Mouse (Mus musculus) hindbrain, embryonic 10.5 days (tissue): ENCODE measurements at regions not wholly inside any gene's neighbourhood (a gene's known extent, or its start where the extent isn't known, plus 50 kb on each side); places are given as distances from the start of the nearest gene placed in this dataset.
A peak's percentile ranks its signal among the peaks of the same experiment; 100 is the strongest.

ENCODE experiments used
- DNase-seq: peaks from one replicate; pipeline ENCODE4 v3.0.0-alpha.2; 2017; ENCODE audit warnings: low spot score
- H3K27ac ChIP-seq: fragments of 300-500 bp; sonication (generic); 2 replicates; pipeline ENCODE4 v1.5.1; 2016; ENCODE audit warnings: mild to moderate bottlenecking, moderate library complexity
- H3K27me3 ChIP-seq: fragments of 300-500 bp; sonication (generic); 2 replicates; pipeline ENCODE4 v1.6.1; 2016; ENCODE audit warnings: mild to moderate bottlenecking; ENCODE audit not compliant: poor library complexity, insufficient read depth, severe bottlenecking
- H3K36me3 ChIP-seq: fragments of 300-500 bp; sonication (generic); 2 replicates; pipeline ENCODE4 v1.6.1; 2016; ENCODE audit warnings: mild to moderate bottlenecking, moderate library complexity
- H3K4me1 ChIP-seq: fragments of 300-500 bp; sonication (generic); replicated peaks from 2 replicates; pipeline ENCODE4 v1.6.1; 2016; ENCODE audit warnings: mild to moderate bottlenecking
- H3K4me3 ChIP-seq: fragments of 300-500 bp; sonication (generic); 2 replicates; pipeline ENCODE4 v1.5.1; 2016; ENCODE audit warnings: mild to moderate bottlenecking, moderate library complexity
- H3K9me3 ChIP-seq: fragments of 300-500 bp; sonication (generic); 2 replicates; pipeline ENCODE4 v1.6.1; 2016; ENCODE audit warnings: mild to moderate bottlenecking, moderate library complexity
- WGBS: fragments of 180-500 bp; shearing (Covaris S2); methylation state at CpG from one replicate; pipeline ENCODE4 v1.1.7; 2016; 5-methylcytosine and 5-hydroxymethylcytosine counted together

DNA sequence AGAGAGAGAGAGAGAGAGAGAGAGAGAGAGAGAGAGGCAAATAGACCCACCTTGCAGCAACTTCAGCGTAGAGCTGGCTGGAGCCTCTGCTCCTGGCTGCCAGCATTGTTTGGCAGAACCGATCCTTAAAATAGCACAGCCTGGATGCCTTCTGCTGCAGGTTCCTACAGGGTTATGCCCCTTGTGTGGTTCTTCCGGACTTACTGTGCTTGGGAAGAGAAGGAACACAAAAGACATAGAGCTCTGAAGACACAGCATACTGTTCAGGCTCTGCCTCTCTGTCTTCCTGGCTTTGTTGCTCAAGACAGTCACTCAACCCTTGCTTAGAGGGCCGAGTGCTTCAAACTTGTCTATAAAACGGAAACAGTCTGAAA, 86.2 kb upstream of the Slc25a26 start:
- Histone ChIP-seq H3K27ac (no peak overlapping the region; the same call in 1 of the 2 replicates), H3K27me3 (no peaks in the 10 kb centered on the region), H3K36me3 (no peaks in the 10 kb centered on the region), H3K4me3 (no peak overlapping the region), H3K9me3 (no peaks in the 10 kb centered on the region), H3K4me1 (no peaks in the 10 kb centered on the region)
- WGBS: 71% methylated on average over 5 of the region's 5 CpGs
- DNase-seq: no peak

DNA sequence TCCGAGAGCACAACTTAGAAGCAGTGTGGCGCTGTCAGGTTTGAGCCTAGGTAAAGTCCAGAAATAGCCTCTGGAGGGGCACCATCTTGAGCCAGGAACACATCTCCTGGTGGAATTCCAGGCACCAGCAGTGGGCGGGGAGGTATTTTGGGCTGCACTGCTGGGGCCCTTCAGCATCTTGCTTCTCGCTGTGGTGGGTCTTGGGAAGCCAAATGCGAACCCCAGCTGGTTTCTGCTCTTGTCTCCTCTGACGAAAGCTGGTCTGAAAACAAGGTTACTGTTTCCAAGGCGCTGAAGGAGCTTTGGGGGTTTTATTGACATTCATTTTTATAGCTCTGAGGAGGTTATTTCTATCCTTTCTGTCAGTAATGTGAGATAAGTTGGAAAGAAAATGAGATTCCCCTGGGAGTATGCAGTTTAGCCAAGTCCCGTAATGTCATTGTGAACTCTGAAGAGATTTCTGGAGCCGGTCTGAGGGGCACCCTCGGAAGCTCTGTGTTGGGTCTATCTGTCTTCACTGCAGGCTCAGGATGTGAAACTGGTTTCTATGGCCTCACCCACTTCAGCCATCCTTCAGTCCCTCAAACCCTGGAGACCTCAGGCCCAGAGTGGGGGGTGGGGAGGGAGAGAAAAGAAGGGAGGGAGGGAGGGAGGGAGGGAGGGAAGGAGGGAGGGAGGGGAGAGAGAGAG, 86.7 kb upstream of the Slc25a26 start:
- no peaks in the 10 kb centered on the region for H3K36me3 ChIP-seq
- DNase-seq: no peak
- H3K27ac ChIP-seq: no peak overlapping the region
- H3K4me3 ChIP-seq: no peak overlapping the region
- no peaks in the 10 kb centered on the region for H3K9me3 ChIP-seq
- WGBS: 72% methylated on average over 10 of the region's 10 CpGs
- H3K27me3 ChIP-seq: no peaks in the 10 kb centered on the region
- H3K4me1 ChIP-seq: no peaks in the 10 kb centered on the region

DNA sequence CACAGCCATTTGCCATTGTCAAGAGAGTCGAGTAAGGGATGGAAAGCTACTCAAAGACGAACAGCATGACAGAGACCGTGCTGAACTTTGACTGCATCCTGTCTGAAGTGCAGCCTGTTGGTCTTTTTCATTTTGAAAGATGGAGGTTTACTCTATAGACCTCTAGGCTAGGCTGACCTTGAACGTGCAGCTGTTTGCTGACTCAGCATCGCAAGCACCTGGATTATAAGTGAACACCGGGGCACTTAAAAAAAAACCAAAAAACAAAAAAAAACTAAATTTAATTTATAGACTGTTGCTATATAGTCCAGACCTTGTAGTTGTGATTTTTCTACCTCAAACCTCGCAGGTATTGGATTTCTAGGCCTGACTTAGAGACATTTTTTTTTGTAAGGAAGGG, 87.8 kb upstream of the Slc25a26 start:
- Histone ChIP-seq H3K4me3 (no peak overlapping the region), H3K27me3 (no peaks in the 10 kb centered on the region), H3K9me3 (no peaks in the 10 kb centered on the region), H3K4me1 (peaks cover 8% of the 10 kb centered on the region; the same call in 1 of the 2 replicates), H3K36me3 (no peaks in the 10 kb centered on the region), H3K27ac (no peak overlapping the region)
- 94% methylated on average over 7 of the region's 7 CpGs for WGBS
- DNase-seq: no peak

DNA sequence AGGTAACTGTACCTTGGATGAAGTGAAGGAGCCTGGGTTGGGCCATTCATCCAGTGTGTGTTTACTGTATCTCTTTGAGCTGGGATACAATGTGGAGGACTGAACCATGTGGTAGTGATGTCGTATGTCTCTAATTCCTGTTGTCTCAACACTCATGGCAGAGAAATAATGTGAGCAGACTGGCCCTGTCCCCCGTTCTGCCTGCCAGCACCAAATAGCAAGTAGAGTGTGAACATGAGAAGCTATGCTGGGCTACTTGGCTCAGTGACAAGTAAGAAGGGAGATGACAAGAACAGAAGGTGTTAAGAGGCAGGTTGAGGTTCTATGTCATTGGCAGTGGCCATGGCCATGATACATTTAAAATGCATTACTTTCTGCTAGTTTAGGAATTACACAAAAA, 89.7 kb upstream of the Slc25a26 start:
- peaks cover 8% of the 10 kb centered on the region; the same call in 1 of the 2 replicates for H3K4me1 ChIP-seq
- no peak for DNase-seq
- no peak overlapping the region for H3K4me3 ChIP-seq
- no peaks in the 10 kb centered on the region for H3K36me3 ChIP-seq
- H3K27ac ChIP-seq: no peak overlapping the region
- H3K9me3 ChIP-seq: no peaks in the 10 kb centered on the region
- WGBS: 86% methylated on average over 2 of the region's 2 CpGs
- no peaks in the 10 kb centered on the region for H3K27me3 ChIP-seq

DNA sequence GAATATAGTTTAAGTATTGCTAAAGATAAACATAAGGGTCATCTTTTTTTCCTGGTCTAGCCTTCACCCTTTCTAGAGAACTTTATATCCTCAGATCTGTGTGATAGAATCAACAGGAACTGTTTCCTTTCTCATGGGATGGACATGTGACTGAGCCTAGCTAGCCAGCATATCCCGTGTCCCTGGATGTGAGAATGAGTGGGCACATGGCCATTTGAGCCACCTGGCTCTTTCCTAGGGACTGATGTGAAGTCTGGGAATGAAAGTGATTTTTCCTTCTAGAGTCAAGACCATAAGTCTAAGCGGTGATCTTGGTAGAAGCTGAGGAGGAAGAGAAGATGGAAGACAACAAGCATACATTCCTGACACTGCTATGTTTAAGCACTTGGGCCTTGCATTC, 91.1 kb upstream of the Slc25a26 start:
- no peaks in the 10 kb centered on the region for H3K27me3 ChIP-seq
- H3K36me3 ChIP-seq: no peaks in the 10 kb centered on the region
- no peak for DNase-seq
- 92% methylated on average over 2 of the region's 2 CpGs for WGBS
- no peaks in the 10 kb centered on the region for H3K9me3 ChIP-seq
- peaks cover 8% of the 10 kb centered on the region; the same call in 1 of the 2 replicates for H3K4me1 ChIP-seq
- H3K27ac ChIP-seq: no peak overlapping the region
- H3K4me3 ChIP-seq: no peak overlapping the region

DNA sequence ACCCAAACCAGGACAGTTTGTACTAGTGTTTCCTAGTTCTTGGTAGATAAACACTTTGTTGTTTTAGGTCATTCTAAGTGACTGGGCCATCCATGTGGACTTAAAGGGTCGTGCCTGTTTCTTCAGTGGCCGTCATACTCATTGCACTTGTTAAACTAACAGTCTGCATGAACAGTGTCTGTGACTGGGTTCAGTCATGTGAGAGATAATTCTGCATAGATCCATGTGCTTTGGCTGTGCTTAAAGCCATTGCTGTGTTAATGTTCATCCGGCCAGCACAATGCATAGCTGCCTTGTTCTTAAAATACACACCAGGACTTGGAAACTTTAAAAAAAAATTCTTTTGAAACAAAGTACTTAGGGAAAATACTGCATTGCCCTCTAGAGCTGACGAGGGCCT, 92.4 kb upstream of the Slc25a26 start:
- Histone ChIP-seq H3K27me3 (no peaks in the 10 kb centered on the region), H3K4me1 (peaks cover 8% of the 10 kb centered on the region; the same call in 1 of the 2 replicates), H3K4me3 (no peak overlapping the region), H3K36me3 (no peaks in the 10 kb centered on the region), H3K9me3 (no peaks in the 10 kb centered on the region), H3K27ac (no peak overlapping the region)
- WGBS: 57% methylated on average over 4 of the region's 4 CpGs
- DNase-seq: no peak

DNA sequence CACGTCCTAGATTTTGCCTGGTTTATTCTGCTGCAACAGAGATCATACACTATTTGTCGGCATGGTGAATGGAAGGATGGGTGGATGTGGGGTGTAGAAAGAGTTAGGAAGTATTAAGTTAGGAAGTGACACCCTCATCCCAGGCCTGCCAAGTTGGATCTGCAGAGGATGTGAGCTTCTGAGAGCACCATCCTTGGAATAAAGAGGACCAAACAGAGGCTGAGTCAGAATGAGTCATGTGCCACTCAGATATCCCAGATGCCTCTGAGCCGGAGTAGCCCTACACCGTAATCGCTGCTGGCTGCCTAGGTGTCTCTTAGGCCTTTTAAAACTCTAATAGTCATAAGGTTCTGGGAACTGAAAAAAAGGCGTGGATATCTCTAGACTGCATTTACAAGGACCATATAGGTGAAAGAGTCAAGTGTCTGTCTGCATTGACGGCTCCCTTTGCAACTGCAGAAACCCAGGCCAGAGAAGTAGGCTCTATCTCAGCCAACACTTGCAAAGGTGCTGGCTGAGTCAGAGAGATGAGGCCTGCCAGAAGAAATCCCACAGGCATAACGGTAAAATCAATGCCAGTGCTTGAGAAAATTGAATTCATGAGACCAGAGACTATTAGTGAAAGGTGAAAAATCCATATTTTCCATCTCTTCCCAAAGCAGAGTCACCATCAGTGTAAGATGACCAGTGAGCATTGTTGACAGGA, 94.6 kb upstream of the Slc25a26 start:
- Histone ChIP-seq H3K36me3 (no peaks in the 10 kb centered on the region), H3K27me3 (no peaks in the 10 kb centered on the region), H3K27ac (no peak overlapping the region), H3K4me1 (peaks cover 24% of the 10 kb centered on the region), H3K4me3 (no peak overlapping the region), H3K9me3 (no peaks in the 10 kb centered on the region)
- no peak for DNase-seq
- 91% methylated on average over 8 of the region's 8 CpGs for WGBS

DNA sequence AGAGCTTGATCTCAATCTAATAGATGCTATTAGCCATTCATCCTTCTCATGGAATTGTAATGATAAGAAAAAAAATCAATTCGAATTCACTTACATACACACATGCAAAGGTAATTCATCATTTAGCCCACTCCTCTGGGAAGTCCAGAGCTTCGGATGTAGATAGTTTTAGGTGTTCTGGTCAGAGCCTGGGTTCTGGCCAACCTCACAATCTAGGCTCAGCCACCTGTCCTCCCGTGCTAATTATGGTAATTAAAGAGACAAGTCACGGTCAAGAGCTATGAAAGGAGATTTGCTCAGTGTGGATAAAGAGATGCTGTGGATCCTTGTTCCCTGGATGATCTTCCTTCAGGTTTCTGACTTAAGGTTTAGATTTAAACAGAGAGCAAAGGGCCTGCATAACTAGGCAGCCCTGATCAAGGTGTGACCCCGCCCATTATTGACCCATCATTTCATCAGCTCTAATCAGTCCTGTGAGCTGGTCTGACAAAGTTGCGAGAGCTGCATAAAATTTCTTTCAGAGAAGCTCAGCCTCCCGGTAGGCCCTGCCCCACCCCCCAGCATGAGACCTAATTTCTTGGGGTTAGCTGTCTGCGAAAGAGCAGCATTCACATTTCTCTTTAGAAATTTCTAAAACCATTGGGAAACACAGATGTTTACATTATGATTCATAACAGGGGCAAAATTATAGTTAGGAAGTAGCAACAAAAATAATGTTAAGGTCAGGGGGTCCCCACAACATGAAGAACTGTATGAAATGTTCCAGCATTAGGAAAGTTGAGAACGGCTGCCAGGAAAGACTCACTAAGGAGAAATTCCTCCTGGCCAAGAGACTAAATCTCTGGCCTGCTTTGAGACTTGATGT, 98.3 kb upstream of the Slc25a26 start:
- Histone ChIP-seq H3K27ac (no peak overlapping the region), H3K4me1 (peaks cover 19% of the 10 kb centered on the region), H3K9me3 (no peaks in the 10 kb centered on the region), H3K36me3 (no peaks in the 10 kb centered on the region), H3K4me3 (no peak overlapping the region), H3K27me3 (no peaks in the 10 kb centered on the region)
- no peak for DNase-seq
- WGBS: 63% methylated on average over 9 of the region's 9 CpGs

DNA sequence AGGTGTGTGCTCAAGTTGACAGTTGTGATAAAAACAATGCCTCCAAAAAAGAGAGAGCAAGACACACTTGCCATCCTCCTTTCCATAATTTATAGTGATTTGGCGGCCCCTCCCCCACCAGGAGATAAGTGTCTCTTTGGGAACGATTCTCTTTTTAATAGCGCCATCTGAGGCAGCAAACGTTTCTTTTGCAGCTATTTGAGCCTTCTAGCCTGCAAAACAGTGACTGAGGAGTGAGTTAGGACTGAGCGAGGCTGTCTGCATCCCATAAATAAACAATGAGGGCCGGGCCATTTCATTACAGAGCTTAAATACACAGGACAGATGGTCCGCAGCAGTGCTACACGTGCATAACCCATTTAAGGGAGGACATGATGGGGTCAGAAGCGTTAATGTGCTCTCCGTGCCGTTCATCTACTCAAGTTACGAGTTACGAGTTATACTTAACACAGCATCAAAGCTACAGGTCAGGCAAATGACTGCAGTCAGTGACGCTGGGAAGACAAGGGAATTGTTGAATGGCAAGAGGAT, 99.0 kb upstream of the Slc25a26 start:
- Histone ChIP-seq H3K4me3 (no peak overlapping the region), H3K4me1 (peaks cover 19% of the 10 kb centered on the region), H3K27me3 (no peaks in the 10 kb centered on the region), H3K9me3 (no peaks in the 10 kb centered on the region), H3K27ac (no peak overlapping the region), H3K36me3 (no peaks in the 10 kb centered on the region)
- peak; percentile 42 for DNase-seq
- WGBS: 39% methylated on average over 14 of the region's 14 CpGs

DNA sequence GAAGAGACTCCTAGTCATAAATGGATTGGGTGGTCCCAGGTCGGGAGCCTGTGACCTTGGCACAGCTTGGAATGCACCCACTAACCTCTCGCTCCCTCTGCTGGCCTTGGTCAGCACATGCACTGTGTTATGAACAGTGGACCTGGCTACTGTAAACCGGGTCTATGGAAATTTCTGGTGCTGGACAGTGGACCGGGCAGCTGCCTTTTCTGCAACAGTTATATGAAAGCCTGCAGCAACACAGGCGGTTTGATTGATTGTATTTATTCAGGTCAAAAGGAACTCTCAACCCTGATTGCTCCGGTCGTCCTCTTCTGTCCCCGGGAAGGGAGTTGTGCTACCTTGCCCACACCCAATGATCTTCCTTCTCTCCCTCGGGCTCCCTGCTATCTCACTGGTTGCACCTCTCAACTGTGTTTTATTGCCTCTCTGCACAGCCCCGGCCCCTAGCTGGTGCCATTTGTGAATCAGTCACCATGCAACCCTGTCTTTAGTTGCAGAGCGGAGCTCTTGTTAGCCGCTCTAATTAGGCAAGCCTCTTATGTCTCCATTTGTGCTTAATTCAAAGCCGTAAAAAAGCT, 99.6 kb upstream of the Slc25a26 start:
- Histone ChIP-seq H3K4me3 (0 out of 2 replicates have a peak overlapping the region, but pooled peaks have one; percentile 3), H3K27ac (peak overlapping the region; percentile 70; the same call in 1 of the 2 replicates), H3K4me1 (peaks cover 19% of the 10 kb centered on the region), H3K27me3 (no peaks in the 10 kb centered on the region), H3K9me3 (no peaks in the 10 kb centered on the region), H3K36me3 (no peaks in the 10 kb centered on the region)
- peak; percentile 55 for DNase-seq
- 48% methylated on average over 13 of the region's 13 CpGs for WGBS

DNA sequence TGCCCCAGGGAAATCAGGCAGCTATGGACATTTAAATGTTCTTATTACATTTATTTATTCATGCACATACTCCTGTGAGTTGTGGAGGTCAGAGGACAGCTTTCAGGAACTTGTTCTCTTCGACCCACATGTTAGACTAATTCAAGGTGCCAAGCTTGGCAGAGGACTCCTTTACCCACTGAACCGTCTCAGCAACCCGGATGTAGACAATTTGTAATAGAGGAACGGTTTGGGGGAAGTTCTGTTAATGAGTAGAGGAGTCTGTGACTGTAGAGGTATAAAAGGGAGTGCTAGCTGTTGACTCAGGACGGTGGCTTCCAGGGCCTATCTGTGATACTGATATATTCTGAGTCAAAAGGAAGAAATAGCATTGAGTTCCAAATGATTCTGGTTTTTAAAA, 107.4 kb upstream of the Magi1 start:
- no peaks in the 10 kb centered on the region for H3K4me1 ChIP-seq
- DNase-seq: no peak
- H3K9me3 ChIP-seq: no peaks in the 10 kb centered on the region
- no peaks in the 10 kb centered on the region for H3K36me3 ChIP-seq
- H3K4me3 ChIP-seq: no peak overlapping the region
- H3K27ac ChIP-seq: no peak overlapping the region
- 72% methylated on average over 5 of the region's 5 CpGs for WGBS
- H3K27me3 ChIP-seq: no peaks in the 10 kb centered on the region

DNA sequence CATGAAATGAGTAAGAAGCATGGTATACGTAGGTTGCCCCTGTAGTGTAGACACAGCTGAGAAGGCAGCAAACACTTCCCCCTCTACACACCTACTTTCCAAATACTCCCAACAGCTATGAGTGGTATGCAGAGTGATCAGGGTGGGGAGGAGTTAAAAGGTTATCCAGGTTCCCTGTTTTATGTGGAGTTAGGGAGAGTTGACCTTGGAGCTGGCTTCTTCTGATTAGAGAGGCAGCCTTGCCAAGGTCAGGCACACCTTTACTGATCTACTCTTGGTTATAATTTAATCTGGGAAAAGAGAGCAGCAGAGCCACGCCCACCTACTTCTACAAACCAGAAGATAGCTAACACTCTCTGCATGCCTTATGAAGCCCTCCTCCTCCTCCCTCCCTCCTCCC, 106.7 kb upstream of the Magi1 start:
- Histone ChIP-seq H3K27ac (no peak overlapping the region), H3K9me3 (no peaks in the 10 kb centered on the region), H3K27me3 (no peaks in the 10 kb centered on the region), H3K36me3 (no peaks in the 10 kb centered on the region), H3K4me3 (no peak overlapping the region), H3K4me1 (no peaks in the 10 kb centered on the region)
- DNase-seq: no peak
- WGBS: 76% methylated on average over 2 of the region's 2 CpGs
